Mouse (Mus musculus) heart, postnatal 0 days (tissue): ENCODE data around the gene Ly6f. TPM values are rescaled to one million over a fixed set of nuclear protein-coding genes. Genes with fewer than 3 reads are reported as not detected.

Source experiments
- ATAC-seq: fragments of 200-750 bp; cut with Nextera tagmentation; 2 replicates; pipeline ENCODE4 v1.8.0; 2017; ENCODE audit warnings: low read depth, moderate number of reproducible peaks, moderate library complexity; ENCODE audit not compliant: insufficient read depth
- DNase-seq: peaks from one replicate; pipeline ENCODE4 v3.0.0-alpha.2; 2016; ENCODE audit warnings: low spot score
- H3K27ac ChIP-seq: fragments of 300-500 bp; sonication (generic); 2 replicates; pipeline ENCODE4 v1.5.1; 2014; ENCODE audit warnings: low read depth, mild to moderate bottlenecking
- H3K27me3 ChIP-seq: fragments of 300-500 bp; sonication (generic); 2 replicates; pipeline ENCODE4 v1.6.1; 2014; ENCODE audit warnings: low read length, mixed read lengths; ENCODE audit not compliant: control insufficient read depth, insufficient read depth
- H3K36me3 ChIP-seq: fragments of 300-500 bp; sonication (generic); replicated peaks from 2 replicates; pipeline ENCODE4 v1.6.1; 2014; ENCODE audit warnings: low read length, mixed read lengths; ENCODE audit not compliant: control insufficient read depth, insufficient read depth
- H3K4me1 ChIP-seq: fragments of 300-500 bp; sonication (generic); 2 replicates; pipeline ENCODE4 v1.6.1; 2014; ENCODE audit warnings: antibody characterized with exemption; ENCODE audit not compliant: control insufficient read depth, insufficient read depth
- H3K4me2 ChIP-seq: fragments of 300-500 bp; sonication (generic); 2 replicates; pipeline ENCODE4 v1.6.1; 2014; ENCODE audit warnings: low read depth, mild to moderate bottlenecking, low read length, moderate library complexity
- H3K4me3 ChIP-seq: fragments of 300-500 bp; sonication (generic); 2 replicates; pipeline ENCODE4 v1.5.1; 2014; ENCODE audit warnings: low read depth, low read length
- H3K9ac ChIP-seq: fragments of 300-500 bp; sonication (generic); replicated peaks from 2 replicates; pipeline ENCODE4 v1.6.1; 2014; ENCODE audit warnings: low read depth, low read length, mixed read lengths
- H3K9me3 ChIP-seq: fragments of 300-500 bp; sonication (generic); replicated peaks from 2 replicates; pipeline ENCODE4 v1.6.1; 2016; ENCODE audit warnings: low read length; ENCODE audit not compliant: control insufficient read depth
- CTCF ChIP-seq: IDR thresholded peaks from 2 replicates; pipeline ENCODE4 v1.5.1; 2016; ENCODE audit warnings: antibody characterized with exemption, control low read depth, low read depth
- EP300 ChIP-seq: IDR thresholded peaks from 2 replicates; pipeline ENCODE4 v1.6.1; 2016; ENCODE audit warnings: antibody characterized with exemption, low read depth
- WGBS: fragments of 180-500 bp; shearing (Covaris S2); extraction: QIAGEN DNeasy Blood & Tissue Kit; methylation state at CpG from one replicate; pipeline ENCODE4 v1.1.7; 2014; 5-methylcytosine and 5-hydroxymethylcytosine counted together
- polyA plus RNA-seq: library from polyadenylated mRNA; unstranded; fragments of >200 nt; fragmentation: Nextera tagmentation; extraction: Ambion mirVana; gene quantifications from 2 replicates; pipeline ENCODE4 v1.2.1, GENCODE M21; 2015
- total RNA-seq: library from RNA; depleted of rRNA; stranded (reverse); fragments of >200 nt; gene quantifications from 2 replicates; pipeline ENCODE4 v1.2.3, GENCODE M21; 2014; ENCODE audit warnings: low replicate concordance

The Ly6f gene
- total and polyA plus RNA-seq, 2 experiments from 2014 or later: not detected

DNA sequence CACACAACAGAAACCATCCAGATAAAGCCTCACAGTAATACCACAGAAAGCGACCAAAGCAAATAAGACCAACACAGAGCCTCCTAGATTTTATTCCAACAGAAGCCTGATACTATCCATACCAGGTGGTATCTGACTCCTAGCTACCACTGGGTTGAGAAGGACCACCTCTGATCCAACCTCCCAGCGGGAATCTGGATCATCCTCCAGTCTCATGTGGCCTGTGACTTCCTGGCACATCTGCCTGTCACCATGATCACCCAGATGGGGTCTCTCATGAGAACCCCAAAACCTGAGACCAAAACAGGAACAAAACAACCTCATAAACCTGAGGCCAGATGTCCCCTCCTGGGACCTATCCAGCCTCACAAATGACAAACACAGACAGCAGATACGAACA lies 13.6 kb upstream of the Ly6f start:
- H3K4me1 ChIP-seq: no peaks in the 10 kb centered on the region
- TF ChIP-seq EP300 (no peak), CTCF (no peak)
- H3K36me3 ChIP-seq: no peaks in the 10 kb centered on the region
- 68% methylated on average over 3 of the region's 3 CpGs for WGBS
- DNase-seq (no peak), ATAC-seq (no peak)
- no peaks in the 10 kb centered on the region for H3K27me3 ChIP-seq
- no peak overlapping the region for H3K4me2 ChIP-seq
- no peaks in the 10 kb centered on the region for H3K9me3 ChIP-seq
- H3K4me3 ChIP-seq: no peak overlapping the region
- H3K9ac ChIP-seq: no peak overlapping the region
- no peak overlapping the region for H3K27ac ChIP-seq

GRCm38 (mm10) chr15:75265863-75266262 lies 2.4 kb upstream of the Ly6f start:
- Histone ChIP-seq H3K4me1 (no peaks in the 10 kb centered on the region), H3K27ac (no peak overlapping the region), H3K4me2 (no peak overlapping the region), H3K9me3 (no peaks in the 10 kb centered on the region), H3K9ac (no peak overlapping the region), H3K36me3 (no peaks in the 10 kb centered on the region), H3K4me3 (no peak overlapping the region), H3K27me3 (no peaks in the 10 kb centered on the region)
- ATAC-seq (no peak), DNase-seq (no peak)
- TF ChIP-seq EP300 (no peak), CTCF (no peak)

GRCm38 (mm10) chr15:75266626-75267025 lies 1.6 kb upstream of the Ly6f start:
- ATAC-seq: no peak

DNA sequence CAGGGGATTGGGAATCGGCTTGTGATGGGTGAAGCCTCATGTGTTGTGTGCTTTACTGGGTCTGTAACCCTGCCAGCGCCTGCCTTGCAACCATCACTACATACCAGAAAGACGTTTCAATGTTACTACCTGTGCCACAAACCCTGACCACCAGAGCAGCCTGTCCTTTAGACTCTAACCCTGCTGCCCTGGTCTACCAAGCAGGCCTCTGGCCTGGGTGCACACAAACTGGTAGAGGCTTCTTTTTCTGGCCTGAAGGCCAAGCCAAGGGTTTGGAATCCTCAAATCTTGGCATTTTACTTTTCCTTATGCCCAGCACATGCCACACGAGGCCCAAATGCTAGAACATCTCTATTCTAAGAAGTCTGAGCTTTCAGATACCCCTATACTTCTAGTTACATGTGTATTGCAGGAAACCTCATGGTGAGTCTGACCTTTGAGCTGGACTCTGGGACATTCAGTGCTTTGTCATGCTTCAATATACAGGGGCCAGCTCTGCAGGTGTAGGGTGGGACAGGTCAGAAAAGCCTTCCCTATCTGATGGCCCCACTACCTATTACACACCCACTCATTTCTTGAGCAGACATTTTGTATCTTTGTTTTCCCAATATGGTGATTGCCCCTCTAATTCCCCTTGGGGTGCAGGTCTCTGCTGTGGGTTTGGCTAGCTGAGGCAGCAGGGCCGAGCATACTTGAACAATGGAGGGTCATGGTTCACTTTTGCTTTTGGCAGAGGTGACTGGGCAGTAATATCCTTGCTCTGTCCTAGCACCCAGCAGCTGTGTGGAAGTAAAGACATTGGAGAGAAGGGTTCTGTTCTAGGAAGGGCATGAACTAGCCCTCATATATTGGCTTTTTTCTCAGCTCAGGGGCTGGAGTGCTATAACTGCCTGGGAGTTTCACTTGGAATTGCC lies 952 bp downstream of the Ly6f start:
- TF ChIP-seq CTCF: no peak
- TF ChIP-seq EP300: no peak
- no peaks in the 10 kb centered on the region for H3K9me3 ChIP-seq
- ATAC-seq (no peak), DNase-seq (no peak)
- no peak overlapping the region for H3K27ac ChIP-seq
- H3K27me3 ChIP-seq: no peaks in the 10 kb centered on the region
- H3K4me3 ChIP-seq: no peak overlapping the region
- no peaks in the 10 kb centered on the region for H3K4me1 ChIP-seq
- 58% methylated on average over 5 of the region's 5 CpGs for WGBS
- H3K4me2 ChIP-seq: no peak overlapping the region
- H3K36me3 ChIP-seq: no peaks in the 10 kb centered on the region
- H3K9ac ChIP-seq: no peak overlapping the region

More at GRCm38 (mm10) chr15:75266626-75267025, 1.6 kb upstream of the Ly6f start:
- DNase-seq: no peak
- Histone ChIP-seq H3K4me1 (no peaks in the 10 kb centered on the region), H3K9me3 (no peaks in the 10 kb centered on the region), H3K36me3 (no peaks in the 10 kb centered on the region), H3K27ac (no peak overlapping the region), H3K4me2 (no peak overlapping the region), H3K9ac (no peak overlapping the region), H3K27me3 (no peaks in the 10 kb centered on the region), H3K4me3 (no peak overlapping the region)
- WGBS: 31% methylated on average over 1 of the region's 1 CpGs
- no peak for TF ChIP-seq EP300
- no peak for TF ChIP-seq CTCF

GRCm38 (mm10) chr15:75270169-75270568 lies 1.9 kb downstream of the Ly6f start:
- ATAC-seq: no peak
- Histone ChIP-seq H3K4me2 (no peak overlapping the region), H3K9ac (no peak overlapping the region), H3K27me3 (no peaks in the 10 kb centered on the region), H3K9me3 (no peaks in the 10 kb centered on the region), H3K36me3 (no peaks in the 10 kb centered on the region), H3K27ac (no peak overlapping the region), H3K4me3 (no peak overlapping the region), H3K4me1 (no peaks in the 10 kb centered on the region)
- no peak for TF ChIP-seq EP300
- TF ChIP-seq CTCF: no peak
- no peak for DNase-seq
